Mouse (Mus musculus) layer of hippocampus, adult 8-10 months (tissue): ENCODE data around the gene Sarnp. TPM values are rescaled to one million over a fixed set of nuclear protein-coding genes. Genes with fewer than 3 reads are reported as not detected.
A peak's percentile ranks its signal among the peaks of the same experiment; 100 is the strongest.

Experiments
- DNase-seq, 2 experiments: peaks; one replicate each; pipeline ENCODE4 v3.0.0; 2022; ENCODE audit warnings: low spot score in 2 of 2
- total RNA-seq, 4 experiments: library from RNA; stranded (reverse); gene quantifications; 2 replicates each; pipeline ENCODE4 v1.2.4; 2022

Gene Sarnp
- total RNA-seq, result 10 to 100 TPM; 32.7 to 41.2 (median 35.1) TPM

DNA sequence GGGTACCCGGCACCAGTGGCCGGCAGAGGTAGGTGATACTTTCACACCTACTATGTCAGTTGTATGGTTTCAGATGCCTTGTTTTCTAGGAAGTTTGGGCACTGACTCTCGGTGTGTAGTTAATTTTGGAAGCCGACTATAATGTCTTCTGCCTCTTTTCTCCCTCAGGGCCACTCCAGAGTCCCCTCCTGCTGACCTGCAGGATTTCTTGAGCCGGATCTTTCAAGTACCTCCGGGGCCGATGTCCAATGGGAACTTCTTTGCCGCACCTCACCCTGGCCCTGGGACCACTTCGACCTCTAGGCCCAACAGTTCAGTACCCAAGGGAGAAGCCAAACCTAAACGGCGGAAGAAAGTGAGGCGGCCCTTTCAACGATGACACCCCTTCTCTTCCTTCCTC lies at the start of gene Sarnp:
Sarnp (plus strand) TSS at position 301 of the 400 bp plus-strand sequence.
- no peak for DNase-seq

DNA sequence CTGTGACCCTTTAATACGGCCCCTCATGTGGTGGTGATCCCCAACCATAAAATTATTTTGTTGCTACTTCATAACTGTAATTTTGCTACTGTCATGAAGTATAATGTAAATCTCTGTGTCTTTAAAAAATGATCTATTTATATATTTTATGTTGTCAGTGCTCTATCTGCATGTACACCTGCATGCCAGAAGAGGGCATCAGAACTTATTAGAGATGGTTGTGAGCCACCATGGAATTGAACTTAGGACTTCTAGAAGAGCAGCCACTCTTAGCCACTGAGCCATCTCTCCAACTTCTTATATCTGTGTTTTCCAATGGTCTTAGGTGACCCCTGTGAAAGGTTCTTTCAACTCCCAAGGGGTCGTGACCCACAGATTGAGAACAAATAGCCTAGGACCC lies 44.2 kb upstream of the Sarnp start:
- DNase-seq, result no peak

DNA sequence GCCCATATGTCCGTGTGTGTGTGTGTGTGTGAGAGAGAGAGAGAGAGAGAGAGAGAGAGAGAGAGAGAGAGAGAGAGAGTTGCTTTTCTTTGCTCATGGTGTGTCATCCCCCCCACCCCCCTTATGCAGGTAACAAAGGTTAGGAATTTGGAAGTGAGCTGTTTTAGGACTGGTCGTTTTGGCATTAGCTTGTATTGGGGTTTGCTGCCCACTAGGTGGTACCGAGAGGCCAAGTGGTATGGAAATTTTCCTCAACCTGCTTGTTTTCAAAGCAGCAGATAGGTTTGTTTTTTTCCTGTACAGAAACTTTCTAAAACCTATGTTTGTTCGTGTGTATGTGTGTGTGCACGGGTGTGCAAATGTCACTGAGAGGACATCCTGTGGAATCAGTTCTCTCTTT lies 43.4 kb upstream of the Sarnp start:
- no peak for DNase-seq

DNA sequence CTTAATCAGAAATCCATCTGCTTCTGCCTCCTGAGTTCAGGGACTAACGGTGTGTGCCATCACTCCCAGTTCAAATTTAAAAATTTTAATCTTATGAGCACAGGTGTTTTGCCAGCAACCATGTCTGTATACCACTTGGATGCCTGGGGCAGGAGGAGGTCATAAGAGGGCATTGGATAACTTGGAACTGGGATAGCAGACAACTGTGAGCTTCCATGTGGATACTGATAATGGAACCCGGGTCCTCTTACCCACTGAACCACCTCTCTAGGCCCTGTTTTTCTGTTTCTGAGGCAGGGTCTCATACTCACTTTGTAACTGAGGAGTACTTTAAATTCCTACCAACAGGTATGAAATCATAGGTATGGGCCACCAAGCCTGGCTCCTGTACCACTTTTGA lies 38.7 kb upstream of the Sarnp start:
- no peak for DNase-seq

DNA sequence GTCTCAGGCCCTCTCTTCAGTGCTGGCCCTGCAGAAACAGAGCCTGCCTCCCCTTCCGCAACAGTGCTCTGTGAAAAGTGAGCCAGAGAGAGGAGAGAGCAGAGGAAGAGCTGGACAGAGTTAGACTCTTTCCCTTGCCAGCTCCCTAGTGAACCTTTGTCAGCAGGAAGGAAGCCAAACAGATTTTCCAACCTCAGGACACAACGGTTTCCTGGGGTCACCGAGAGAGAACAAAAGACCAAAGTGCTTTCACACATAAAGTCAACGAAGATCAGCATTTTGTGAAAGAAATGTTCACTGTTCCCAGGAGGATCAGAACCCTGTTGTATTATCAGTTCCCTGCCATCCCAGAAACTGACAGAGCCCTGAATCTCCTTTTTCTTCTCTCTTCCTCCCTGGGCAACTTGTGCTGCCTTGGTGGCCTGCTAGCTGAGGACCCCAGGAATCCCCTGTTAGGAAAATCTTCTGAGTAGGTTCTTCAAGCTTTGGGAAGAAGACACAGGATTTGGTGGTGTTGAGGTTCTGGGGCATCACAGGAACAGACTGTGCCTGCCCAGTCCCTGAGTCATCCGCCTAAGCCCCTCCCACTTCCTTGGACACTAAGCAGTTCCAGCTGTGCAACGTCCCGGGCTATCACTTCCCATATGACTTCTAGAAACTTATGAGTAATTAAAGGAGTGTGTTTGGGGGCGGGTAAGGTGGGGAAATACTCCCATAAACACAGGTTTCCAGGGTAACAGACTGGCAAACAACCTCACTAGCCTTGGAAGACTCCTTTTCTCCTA lies 37.9 kb upstream of the Sarnp start:
- DNase-seq, result no peak

DNA sequence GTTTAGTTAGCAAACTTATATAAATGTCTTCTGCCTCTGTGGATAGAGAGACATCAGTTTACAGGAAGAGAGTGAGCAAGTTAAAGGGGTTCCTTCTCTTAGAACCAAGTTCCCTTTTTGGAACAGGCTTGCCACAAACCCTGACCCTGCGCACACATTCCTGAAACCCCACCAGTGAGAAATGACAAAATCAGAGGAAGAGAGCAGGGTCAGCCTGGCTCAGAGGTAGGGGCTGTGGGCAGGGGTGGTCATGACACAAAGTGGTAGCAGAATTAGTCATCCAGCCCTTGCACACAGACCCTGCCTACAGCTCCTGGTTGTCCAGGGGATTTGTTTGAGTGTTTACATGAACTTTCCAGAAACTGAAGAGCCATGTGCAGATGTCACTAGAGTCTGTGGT lies 36.9 kb upstream of the Sarnp start:
- no peak for DNase-seq

DNA sequence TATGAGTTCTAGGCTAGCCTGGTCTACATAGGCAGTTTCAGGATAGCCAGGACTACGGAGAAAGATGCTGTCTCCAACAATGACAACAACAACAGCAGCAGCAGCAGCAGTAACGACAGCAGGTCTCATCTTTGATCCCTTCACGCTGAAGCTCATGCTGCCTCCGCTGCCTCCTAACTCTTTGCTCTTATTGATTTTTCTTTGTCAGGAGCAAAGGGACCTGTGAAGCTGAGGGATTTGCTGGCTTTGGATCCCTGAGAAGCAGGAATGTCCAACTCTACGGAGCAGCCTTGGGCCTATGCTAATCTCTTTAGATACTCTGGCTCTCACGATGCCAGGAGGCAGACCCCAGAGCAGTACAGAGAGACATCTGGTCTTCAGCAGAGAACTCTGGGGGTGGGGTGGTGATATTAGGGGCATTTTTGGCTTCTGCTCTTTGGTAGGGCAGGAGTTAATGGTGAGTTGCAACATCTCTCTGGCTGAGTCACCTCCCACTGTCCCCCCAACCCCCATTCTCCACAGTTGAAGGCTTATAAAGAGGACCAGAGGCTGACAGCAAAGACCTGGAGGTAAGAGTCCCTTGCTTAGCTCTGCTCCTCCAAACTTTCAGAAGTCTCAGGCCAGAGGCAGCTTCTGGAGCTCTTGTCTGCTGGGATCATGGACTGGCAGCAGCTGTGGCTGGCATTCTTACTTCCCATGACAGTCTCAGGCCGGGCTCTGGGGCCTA lies 26.6 kb upstream of the Sarnp start, which contains the start of gene Mmp19:
Mmp19 (plus strand) TSS at position 513 of the 727 bp plus-strand sequence.
- no peak for DNase-seq

DNA sequence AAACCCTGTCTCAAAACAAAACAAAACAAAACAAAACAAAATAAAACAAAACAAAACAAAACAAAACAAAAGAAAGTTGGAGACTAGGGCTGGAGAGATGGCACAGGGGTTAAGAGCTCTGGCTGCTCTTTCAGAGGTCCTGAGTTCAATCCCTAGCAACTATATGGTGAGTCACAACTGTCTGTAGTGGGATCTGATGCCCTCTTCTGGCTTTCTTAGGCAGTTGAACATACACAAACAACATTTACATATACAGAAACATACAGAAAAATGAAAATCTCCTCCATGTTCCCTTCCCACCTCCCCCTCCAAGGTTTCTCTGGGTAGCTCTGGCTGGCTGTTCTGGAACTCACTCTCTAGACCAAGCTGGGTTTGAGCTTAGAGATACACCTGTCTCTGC lies 25.1 kb upstream of the Sarnp start:
- no peak for DNase-seq

DNA sequence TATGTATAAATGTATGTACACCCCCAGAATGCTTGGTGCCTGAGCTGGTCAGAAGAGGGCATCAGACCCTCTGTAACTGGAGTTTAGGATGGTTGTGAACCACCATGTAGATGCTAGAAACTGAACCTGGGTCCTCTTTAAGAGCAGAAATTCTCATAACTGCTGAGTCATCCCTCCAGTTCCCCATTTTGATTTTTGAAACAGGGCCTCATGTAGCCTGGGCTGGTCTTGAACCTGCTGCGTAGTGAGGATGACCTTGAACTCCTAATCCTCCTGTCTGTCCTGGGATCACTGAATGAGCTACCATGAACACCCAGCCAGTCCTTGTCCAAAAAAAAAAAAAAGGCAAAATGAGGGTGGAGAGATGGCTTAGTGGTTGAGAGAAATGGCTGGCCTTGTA lies 23.9 kb upstream of the Sarnp start:
- no peak for DNase-seq

DNA sequence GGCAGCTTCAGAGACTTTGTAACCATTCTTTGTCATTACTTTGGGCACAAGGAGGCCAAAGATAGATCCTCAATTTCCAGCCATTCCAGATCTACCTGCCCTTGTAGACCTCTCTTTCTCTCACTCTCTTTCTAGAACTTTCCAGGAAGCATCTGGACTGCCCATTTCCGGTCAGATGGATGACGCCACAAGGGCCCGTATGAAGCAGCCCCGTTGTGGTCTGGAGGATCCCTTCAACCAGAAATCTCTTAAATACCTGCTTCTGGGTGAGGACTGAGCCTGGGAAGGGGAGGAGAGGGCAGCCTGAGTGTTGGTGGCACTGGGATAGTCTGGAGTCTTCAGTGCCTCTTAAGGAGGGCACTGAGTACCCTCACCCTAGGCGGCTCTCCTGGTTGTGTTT lies 22.7 kb upstream of the Sarnp start:
- DNase-seq, result no peak

DNA sequence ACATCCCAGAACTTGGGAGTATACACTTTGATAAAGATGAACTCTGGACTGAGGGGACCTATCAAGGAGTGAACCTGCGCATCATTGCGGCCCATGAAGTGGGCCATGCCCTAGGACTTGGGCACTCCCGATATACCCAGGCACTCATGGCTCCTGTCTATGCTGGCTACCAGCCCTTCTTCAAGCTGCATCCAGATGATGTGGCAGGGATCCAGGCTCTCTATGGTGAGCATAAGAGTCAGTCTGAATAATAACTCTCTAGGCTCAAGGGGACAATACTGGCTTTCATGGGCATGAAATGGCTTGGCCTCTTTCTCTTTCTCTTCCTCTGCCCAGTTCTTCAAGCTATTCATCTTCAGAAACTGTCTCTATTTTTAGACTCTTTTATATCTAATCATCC lies 21.6 kb upstream of the Sarnp start:
- DNase-seq, result no peak

DNA sequence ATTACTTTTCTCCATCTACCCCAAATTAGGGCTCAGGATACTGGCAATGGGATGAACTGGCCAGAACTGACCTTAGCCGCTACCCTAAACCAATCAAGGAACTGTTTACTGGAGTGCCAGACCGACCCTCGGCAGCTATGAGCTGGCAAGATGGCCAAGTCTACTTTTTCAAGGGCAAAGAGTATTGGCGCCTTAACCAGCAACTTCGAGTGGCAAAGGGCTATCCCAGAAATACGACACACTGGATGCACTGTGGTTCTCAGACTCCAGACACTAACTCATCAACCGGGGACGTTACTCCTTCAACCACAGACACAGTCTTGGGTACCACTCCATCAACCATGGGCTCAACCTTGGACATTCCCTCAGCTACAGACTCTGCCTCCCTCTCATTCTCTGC lies 18.5 kb upstream of the Sarnp start:
- DNase-seq, result no peak

DNA sequence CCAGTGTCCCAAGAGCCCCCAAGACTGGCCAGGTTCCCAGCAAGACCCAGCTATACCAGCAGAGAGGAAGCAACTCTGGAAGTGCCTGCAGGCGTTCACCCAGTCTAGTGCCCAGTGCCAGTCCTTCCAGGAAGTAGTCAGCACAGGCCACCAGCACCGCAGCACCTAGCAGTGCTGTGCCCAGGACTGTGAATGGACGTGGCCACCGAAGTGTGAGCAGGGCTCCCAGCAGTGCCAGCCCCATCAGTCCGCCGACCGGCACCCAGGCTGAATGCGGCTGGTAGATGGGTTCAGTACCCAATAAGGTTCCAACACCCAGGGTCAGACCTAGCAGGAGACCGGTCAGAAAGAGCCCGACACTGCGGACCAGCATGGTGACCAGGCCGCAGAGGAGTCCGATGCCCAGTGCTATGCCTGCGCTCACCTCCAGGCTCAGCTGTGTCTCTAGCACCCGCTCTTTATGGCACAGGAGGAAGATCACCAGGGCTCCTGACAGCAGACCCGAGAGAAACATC lies 15.1 kb upstream of the Sarnp start:
- DNase-seq, result no peak

DNA sequence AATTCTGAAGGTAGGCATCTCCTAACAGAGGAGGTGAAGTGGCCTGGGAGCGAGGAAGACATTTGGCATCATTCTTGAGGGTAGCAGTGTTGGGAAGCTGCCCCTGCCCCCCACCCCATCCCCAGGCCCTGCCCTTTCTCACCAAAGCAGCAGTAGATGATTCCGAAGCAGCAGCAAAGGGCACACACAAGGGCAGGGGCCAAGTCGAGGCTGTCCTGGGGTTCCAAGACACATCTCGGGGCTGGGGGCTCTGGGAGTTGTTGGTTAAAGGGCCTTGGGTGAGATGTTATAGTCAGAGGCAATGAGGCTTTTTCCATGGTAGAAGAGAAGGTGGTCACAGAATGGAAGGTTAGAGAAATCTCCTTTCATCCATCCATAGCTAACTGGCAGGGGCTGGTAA lies 14.2 kb upstream of the Sarnp start:
- no peak for DNase-seq

DNA sequence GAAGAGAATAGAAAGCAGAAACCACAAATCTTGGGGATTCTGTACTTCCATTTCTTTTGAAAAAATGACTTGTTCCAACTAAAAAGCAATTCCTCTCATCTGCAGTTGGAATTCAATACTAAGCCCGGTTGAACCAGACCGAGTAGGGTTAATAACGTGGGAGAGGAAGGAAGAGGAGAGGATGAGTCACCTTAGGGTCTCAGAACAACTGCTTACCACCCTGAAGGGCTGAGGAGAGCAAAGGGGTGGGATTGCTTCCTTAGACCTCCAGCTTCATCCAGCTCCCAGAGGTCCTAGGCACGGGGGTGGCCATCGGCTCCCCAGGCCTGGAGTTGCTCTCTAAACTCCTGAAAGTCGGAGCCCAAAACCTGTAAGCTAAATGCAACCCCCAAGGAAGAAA lies 13.8 kb upstream of the Sarnp start:
- no peak for DNase-seq

DNA sequence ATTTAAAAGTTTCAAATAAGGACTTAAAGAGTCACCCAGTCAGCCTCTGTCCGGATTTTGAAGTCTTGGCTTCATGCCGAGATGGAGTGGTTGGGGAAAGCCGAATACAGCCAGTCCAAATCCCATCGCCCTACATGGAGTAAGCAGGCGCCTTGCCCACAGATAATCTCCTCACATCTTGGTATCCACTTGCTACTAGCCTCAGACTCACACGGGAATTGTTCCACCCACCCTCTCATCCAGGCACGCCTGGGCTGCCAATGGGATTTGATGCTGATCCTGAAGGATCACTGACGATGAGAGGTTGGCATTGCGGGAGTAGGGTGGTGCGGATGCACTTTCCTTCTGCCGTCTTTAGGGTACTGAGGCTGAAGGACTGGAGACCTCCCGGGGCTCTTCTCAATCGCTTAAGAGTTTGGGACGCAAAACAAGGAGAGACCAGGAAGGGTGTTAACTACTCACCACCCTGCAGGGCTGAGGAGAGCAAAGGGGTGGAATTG lies 13.3 kb upstream of the Sarnp start, which contains the start of gene Dnajc14:
Dnajc14 (plus strand) TSS at position 292 of the 500 bp plus-strand sequence.
- peak; percentile 71 to 77 for DNase-seq

DNA sequence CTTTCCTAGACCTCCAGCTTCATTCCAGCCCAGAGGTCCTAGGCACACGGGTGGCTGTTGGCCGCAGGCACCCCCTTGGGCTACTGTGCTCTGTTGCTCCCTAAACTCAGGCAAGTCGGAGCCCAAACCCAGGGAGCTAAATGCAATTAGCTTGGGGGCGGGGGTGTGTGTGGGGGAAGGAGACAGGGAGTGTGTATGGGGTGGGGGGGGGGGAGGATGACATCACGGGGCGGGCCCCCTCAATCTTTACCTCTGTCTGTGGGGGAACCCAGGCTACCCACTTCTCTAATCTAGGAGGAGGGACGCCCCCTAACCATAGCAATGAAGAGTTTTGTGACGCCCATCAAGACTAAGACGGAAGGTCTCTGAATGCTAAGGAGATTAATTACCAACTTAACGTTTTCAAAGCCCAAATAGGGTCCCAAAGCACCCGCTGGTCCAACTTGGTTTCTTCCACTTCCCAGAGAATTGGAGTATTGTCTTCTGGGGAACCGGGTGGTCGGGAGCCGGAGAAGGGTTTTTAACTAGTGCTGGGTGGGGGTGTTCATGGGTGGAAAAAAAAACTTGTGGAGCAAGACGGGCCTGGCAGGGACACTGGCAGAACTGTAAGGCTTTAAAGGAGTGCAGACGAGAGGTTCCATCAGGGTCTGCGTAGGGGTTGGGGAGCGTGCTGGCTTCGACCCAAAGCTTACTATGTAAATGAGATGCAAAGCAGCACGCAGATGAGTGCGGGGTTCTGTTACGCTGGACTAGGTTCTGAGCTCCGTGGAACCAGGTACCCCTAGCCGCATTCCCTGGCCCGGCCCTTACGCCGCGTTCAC lies 12.7 kb upstream of the Sarnp start, which contains the start of gene Tmem198b:
Tmem198b (minus strand) TSS at position 100 of the 821 bp plus-strand sequence.
- DNase-seq, result peak; percentile 66 to 78

DNA sequence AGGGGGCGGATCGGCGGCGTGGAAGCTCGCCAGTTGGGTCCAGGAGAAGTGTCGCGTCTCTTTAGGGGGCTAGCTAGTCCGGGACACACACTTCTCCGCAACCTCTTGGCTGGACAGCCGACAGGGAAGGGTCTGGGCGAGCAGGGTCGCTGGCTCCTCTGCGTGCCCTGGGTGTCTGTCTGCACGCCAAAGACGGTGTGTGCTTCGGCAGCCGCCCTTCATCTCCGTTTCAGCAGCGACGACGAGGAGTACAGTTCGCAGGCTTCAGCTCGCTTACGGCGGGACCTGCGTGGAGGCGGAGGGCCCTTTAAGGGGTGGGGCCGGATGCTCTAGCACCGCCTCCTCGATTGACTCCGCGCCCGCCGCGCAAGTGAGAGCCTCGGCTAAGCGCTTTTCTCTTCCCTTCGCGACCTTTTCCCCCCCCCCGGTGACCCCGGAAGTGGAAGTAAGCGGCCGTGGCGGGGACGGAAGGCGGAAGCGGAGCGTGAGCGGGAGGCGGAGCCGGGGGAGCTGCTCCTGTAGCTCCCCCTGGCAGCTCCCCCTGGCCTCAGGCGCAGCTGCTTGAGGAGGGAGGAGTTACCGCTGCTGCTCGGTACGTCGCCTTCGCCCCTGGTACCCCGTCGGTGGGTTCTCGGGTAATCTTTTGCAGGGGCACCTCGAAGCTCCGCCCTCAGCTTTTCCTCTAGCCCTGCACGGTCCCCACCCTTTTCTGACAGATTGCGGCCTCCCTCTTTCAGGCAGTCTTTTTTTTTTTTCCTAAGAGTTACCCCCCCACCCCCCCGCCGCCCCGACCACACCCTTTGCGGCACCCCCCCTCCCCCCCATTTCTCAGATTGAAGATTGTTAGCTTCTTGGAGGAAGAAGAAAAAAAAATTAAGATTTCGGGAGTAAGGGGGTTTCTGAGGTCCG lies 11.8 kb upstream of the Sarnp start:
- DNase-seq, result peak; percentile 91 to 93

DNA sequence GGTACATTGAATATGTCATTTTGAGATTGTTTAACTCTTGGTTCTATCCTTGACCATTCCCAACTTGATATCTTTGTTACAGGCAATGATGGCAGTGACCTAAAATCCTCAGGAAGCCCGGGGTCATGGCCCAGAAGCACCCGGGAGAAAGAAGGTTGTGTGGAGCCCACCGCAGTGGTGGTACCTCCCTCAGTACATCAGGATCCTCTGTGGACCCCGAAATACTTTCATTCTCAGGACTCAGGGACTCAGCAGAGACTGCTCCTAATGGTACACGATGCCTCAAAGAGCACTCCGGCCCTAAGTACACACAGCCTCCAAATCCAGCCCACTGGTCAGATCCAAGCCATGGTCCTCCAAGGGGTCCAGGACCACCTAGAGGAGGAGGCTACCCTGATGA lies 11.0 kb upstream of the Sarnp start:
- DNase-seq, result no peak

DNA sequence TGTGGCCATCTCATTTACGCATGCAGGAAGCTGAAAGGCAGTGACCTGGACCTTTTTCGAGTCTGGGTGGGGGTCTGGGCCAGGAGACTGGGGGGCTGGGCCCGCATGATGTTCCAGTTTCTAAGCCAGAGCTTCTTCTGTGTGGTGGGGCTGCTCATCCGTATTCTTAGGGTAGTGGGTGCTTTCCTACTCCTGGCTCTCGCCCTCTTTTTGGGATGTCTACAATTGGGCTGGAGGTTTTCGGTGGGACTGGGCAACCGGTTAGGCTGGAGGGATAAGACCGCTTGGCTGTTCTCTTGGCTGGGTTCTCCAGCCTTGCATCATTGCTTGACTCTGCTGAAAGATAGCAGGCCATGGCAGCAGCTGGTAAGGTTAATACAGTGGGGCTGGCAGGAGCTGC lies 10.1 kb upstream of the Sarnp start:
- DNase-seq, result no peak
